Mouse (Mus musculus) intestine, embryonic 14.5 days (tissue): ENCODE measurements around the gene Gm3029. TPM values are rescaled to one million over a fixed set of nuclear protein-coding genes. Genes with fewer than 3 reads are reported as not detected.
"Not testable (repeated sequence)": the region's sequence is repeated elsewhere in the genome, so short reads cannot be mapped to it uniquely, and the experiment has no call there.

ENCODE experiments used
- ATAC-seq: fragments of 200-750 bp; cut with Nextera tagmentation; replicated peaks from 2 replicates; pipeline ENCODE4 v1.8.0; 2017; ENCODE audit warnings: low read depth, moderate number of reproducible peaks, moderate TSS enrichment, moderate library complexity; ENCODE audit not compliant: low FRiP score, low TSS enrichment
- DNase-seq: peaks from one replicate; pipeline ENCODE4 v3.0.0-alpha.2; 2018; ENCODE audit warnings: low spot score
- H3K27ac ChIP-seq: fragments of 300-500 bp; sonication (generic); 2 replicates; pipeline ENCODE4 v1.5.1; 2014; ENCODE audit warnings: low read depth, mild to moderate bottlenecking, control low read depth
- H3K27me3 ChIP-seq: fragments of 300-500 bp; sonication (generic); replicated peaks from 2 replicates; pipeline ENCODE4 v1.6.1; 2014; ENCODE audit warnings: low read length, control low read depth; ENCODE audit not compliant: control insufficient read depth, insufficient read depth
- H3K36me3 ChIP-seq: fragments of 300-500 bp; sonication (generic); 2 replicates; pipeline ENCODE4 v1.6.1; 2014; ENCODE audit warnings: low read length, control low read depth; ENCODE audit not compliant: control insufficient read depth, insufficient read depth
- H3K4me1 ChIP-seq: fragments of 300-500 bp; sonication (generic); replicated peaks from 2 replicates; pipeline ENCODE4 v1.6.1; 2014; ENCODE audit warnings: low read length, control low read depth, mixed read lengths; ENCODE audit not compliant: control insufficient read depth, insufficient read depth
- H3K4me2 ChIP-seq: fragments of 300-500 bp; sonication (generic); 2 replicates; pipeline ENCODE4 v1.6.1; 2014; ENCODE audit warnings: low read length
- H3K4me3 ChIP-seq: fragments of 300-500 bp; sonication (generic); 2 replicates; pipeline ENCODE4 v1.5.1; 2014; ENCODE audit warnings: low read depth, low read length, control low read depth, mixed read lengths
- H3K9ac ChIP-seq: fragments of 300-500 bp; sonication (generic); 2 replicates; pipeline ENCODE4 v1.6.1; 2014; ENCODE audit warnings: mild to moderate bottlenecking, low read length
- H3K9me3 ChIP-seq: fragments of 300-500 bp; sonication (generic); 2 replicates; pipeline ENCODE4 v1.6.1; 2016; ENCODE audit warnings: low read length, control low read depth; ENCODE audit not compliant: control insufficient read depth
- WGBS: fragments of 180-500 bp; shearing (Covaris S2); extraction: QIAGEN DNeasy Blood & Tissue Kit; methylation state at CpG from one replicate; pipeline ENCODE4 v1.1.7; 2014; 5-methylcytosine and 5-hydroxymethylcytosine counted together
- polyA plus RNA-seq: library from polyadenylated mRNA; unstranded; fragments of >200 nt; fragmentation: Nextera tagmentation; extraction: Ambion mirVana; gene quantifications from 2 replicates; pipeline ENCODE4 v1.2.1, GENCODE M21; 2014

The Gm3029 gene
- polyA plus RNA-seq, result not detected in 2 replicates

DNA sequence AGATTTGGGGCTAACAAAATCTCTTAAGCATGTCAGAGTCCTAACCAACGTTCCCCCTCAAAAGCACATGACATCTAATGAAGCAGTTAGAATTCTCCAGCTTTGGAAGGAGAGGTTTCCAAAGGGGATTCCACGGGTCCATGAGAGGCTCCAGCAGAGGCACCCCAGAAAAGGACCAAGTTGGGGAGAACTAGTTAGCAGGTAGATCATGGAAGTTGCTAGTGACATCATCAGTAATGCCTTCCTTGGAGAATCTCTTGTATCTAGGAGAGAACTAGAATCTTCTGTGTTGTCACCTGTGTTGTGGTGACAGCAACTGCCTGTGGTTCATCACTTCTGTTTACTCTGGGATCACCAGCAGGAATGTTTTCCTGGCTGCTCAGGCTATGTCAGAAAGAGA lies at the start of gene Gm3029:
TSS of gene Gm3029 (plus strand) at position 301 of the 400 bp plus-strand sequence.
- H3K36me3 ChIP-seq, H3K27ac ChIP-seq, H3K4me3 ChIP-seq, H3K27me3 ChIP-seq, H3K4me2 ChIP-seq, DNase-seq, ATAC-seq, H3K4me1 ChIP-seq, H3K9me3 ChIP-seq, H3K9ac ChIP-seq: not testable (repeated sequence)
- WGBS, result no CpG with 5 or more reads among the region's 2 CpGs

DNA sequence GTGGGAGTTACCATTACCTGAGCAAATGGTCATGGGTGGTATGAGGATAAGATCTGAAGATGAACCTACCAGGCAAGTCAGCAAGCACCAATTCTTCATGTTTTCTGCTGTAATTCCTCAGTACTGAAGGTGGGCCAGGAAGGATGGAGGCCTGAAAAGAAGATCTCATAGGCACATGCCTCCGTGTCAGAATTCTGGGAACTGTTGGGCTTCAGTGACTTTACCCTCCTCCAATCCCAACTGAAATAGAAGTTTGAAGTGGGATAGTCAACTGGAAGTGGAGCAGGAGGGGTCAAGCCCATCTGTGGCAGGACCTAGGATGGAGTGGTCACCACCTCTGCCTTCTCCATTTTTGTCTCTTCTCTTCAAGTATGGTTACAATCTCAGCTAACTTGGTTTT lies 47.7 kb upstream of the Gm3029 start, which contains the start of gene Gm2916:
TSS of gene Gm2916 (plus strand) at position 301 of the 400 bp plus-strand sequence.
- not testable (repeated sequence) for DNase-seq, H3K9ac ChIP-seq, ATAC-seq, H3K4me1 ChIP-seq, H3K27me3 ChIP-seq, H3K4me2 ChIP-seq, H3K27ac ChIP-seq, H3K4me3 ChIP-seq, H3K9me3 ChIP-seq, H3K36me3 ChIP-seq
- no CpG with 5 or more reads among the region's 1 CpGs for WGBS

DNA sequence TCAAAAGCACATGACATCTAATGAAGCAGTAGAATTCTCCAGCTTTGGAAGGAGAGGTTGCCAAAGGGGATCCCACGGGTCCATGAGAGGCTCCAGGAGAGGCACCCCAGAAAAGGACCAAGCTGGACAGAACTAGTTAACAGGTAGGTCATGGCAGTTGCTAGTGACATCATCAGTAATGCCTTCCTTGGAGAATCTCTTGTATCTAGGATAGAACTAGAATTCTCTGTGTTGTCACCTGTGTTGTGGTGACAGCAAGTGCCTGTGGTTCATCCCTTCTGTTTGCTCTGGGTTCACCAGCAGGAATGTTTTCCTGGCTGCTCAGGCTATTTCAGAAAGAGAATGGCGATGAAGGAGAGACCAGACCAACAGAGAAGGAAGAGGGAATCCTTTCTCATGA lies 31.7 kb downstream of the Gm3029 start, which contains the start of gene Gm3095:
TSS of gene Gm3095 (plus strand) at position 301 of the 400 bp plus-strand sequence.
- H3K9ac ChIP-seq, DNase-seq, H3K9me3 ChIP-seq, H3K27ac ChIP-seq, H3K4me1 ChIP-seq, ATAC-seq, H3K4me2 ChIP-seq, H3K4me3 ChIP-seq, H3K36me3 ChIP-seq, H3K27me3 ChIP-seq: not testable (repeated sequence)
- WGBS, result no CpG with 5 or more reads among the region's 2 CpGs

Other genes with a start within 250 kb of the Gm3029 start
- not detected in 2 replicates for gene Gm3043, start 243.0 kb upstream of the Gm3029 start, polyA plus RNA-seq
- gene Gm3002, start 121.7 kb upstream of the Gm3029 start, polyA plus RNA-seq, result 0.09 TPM in 1 of 2 replicates, not detected in the other
- not detected in 2 replicates for gene Gm3033, start 85.5 kb upstream of the Gm3029 start, polyA plus RNA-seq
- 0.11 TPM in 1 of 2 replicates, not detected in the other for gene Gm2916, start 47.6 kb upstream of the Gm3029 start, polyA plus RNA-seq
- gene Gm3095, start 31.8 kb downstream of the Gm3029 start, polyA plus RNA-seq, result not detected in 2 replicates
- gene Gm3099, start 66.6 kb downstream of the Gm3029 start, polyA plus RNA-seq, result not detected in 2 replicates
- gene Gm5796, start 92.2 kb downstream of the Gm3029 start, polyA plus RNA-seq, result 0.11 TPM in 1 of 2 replicates, not detected in the other
- gene Gm3115, start 152.4 kb downstream of the Gm3029 start, polyA plus RNA-seq, result not detected in 2 replicates
- gene Gm8108, start 178.8 kb downstream of the Gm3029 start, polyA plus RNA-seq, result 0.51 and 0.59 TPM in 2 replicates
- not detected in 2 replicates for gene Gm3127, start 233.3 kb downstream of the Gm3029 start, polyA plus RNA-seq